Mouse (Mus musculus): Measurements from ENCODE around the gene Slc39a9. TPM values are rescaled to one million over a fixed set of nuclear protein-coding genes. Genes with fewer than 3 reads are reported as not detected.

The Slc39a9 gene
- polyA plus RNA-seq, 1 experiment from 2014 or later = 26.6 TPM

DNA sequence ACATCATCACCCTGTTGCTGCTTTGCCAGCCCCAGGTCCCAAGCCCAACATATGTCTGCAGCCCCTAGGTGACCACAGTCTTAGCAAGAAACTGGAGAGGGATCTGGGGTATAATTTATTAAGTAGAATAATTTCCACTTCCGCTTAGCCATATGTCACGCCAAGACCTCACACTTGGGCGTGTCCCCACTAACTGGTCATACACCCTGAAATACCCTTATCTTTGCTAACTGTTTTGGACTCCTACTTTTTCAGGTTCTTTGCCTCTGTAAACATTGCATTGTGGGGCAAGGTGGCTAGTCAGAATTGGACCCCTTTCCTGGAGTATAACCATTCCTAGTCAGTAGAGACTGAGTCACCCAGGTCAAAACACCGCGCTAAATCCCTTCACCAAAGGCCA, 41.3 kb upstream of the Slc39a9 start:
- H3K36me3 ChIP-seq (replicated peaks; ENCODE audit: control insufficient read depth, insufficient read depth, low read depth, low read length) = no peaks in the 10 kb centered on the region
- H3K9ac ChIP-seq (replicated peaks; ENCODE audit: low read length) = no peak overlapping the region
- no peaks in the 10 kb centered on the region for H3K4me1 ChIP-seq (ENCODE audit: control insufficient read depth, insufficient read depth, low read length)
- 92% methylated on average over 5 of the region's 5 CpGs for WGBS
- no peak overlapping the region for H3K4me2 ChIP-seq (ENCODE audit: low read depth, low read length)
- no peaks in the 10 kb centered on the region for H3K9me3 ChIP-seq (replicated peaks; ENCODE audit: control insufficient read depth, low read length)
- H3K27me3 ChIP-seq (ENCODE audit: control insufficient read depth, insufficient read depth, low read length) = no peaks in the 10 kb centered on the region
- DNase-seq (ENCODE audit: low spot score) (no peak), ATAC-seq (replicated peaks; ENCODE audit: insufficient number of reproducible peaks, low FRiP score, low TSS enrichment, low read depth) (no peak)
- no peak overlapping the region for H3K4me3 ChIP-seq (ENCODE audit: low read depth, low read length)
- H3K27ac ChIP-seq (replicated peaks; ENCODE audit: low read depth, low read length) = no peak overlapping the region

- no peak for DNase-seq (ENCODE audit: low spot score)
- WGBS = 58% methylated on average over 4 of the region's 4 CpGs
Observed at GRCm38 (mm10) chr12:80603566-80603965, 40.1 kb upstream of the Slc39a9 start.

GRCm38 (mm10) chr12:80604218-80604617, 39.5 kb upstream of the Slc39a9 start:
- Histone ChIP-seq H3K36me3 (replicated peaks; ENCODE audit: control insufficient read depth, insufficient read depth, low read depth, low read length) (no peaks in the 10 kb centered on the region), H3K9ac (replicated peaks; ENCODE audit: low read length) (no peak overlapping the region), H3K4me2 (ENCODE audit: low read depth, low read length) (no peak overlapping the region), H3K9me3 (replicated peaks; ENCODE audit: control insufficient read depth, low read length) (no peaks in the 10 kb centered on the region), H3K4me1 (ENCODE audit: control insufficient read depth, insufficient read depth, low read length) (no peaks in the 10 kb centered on the region), H3K27me3 (ENCODE audit: control insufficient read depth, insufficient read depth, low read length) (no peaks in the 10 kb centered on the region), H3K27ac (replicated peaks; ENCODE audit: low read depth, low read length) (no peak overlapping the region), H3K4me3 (ENCODE audit: low read depth, low read length) (no peak overlapping the region)
- DNase-seq (ENCODE audit: low spot score) = no peak
- ATAC-seq (replicated peaks; ENCODE audit: insufficient number of reproducible peaks, low FRiP score, low TSS enrichment, low read depth) = no peak
- WGBS = 89% methylated on average over 2 of the region's 2 CpGs

More at GRCm38 (mm10) chr12:80603566-80603965, 40.1 kb upstream of the Slc39a9 start:
- no peak for ATAC-seq (replicated peaks; ENCODE audit: insufficient number of reproducible peaks, low FRiP score, low TSS enrichment, low read depth)
- H3K27ac ChIP-seq (replicated peaks; ENCODE audit: low read depth, low read length) = no peak overlapping the region
- H3K4me1 ChIP-seq (ENCODE audit: control insufficient read depth, insufficient read depth, low read length) = no peaks in the 10 kb centered on the region
- no peaks in the 10 kb centered on the region for H3K9me3 ChIP-seq (replicated peaks; ENCODE audit: control insufficient read depth, low read length)
- no peaks in the 10 kb centered on the region for H3K36me3 ChIP-seq (replicated peaks; ENCODE audit: control insufficient read depth, insufficient read depth, low read depth, low read length)
- H3K4me3 ChIP-seq (ENCODE audit: low read depth, low read length) = no peak overlapping the region
- no peaks in the 10 kb centered on the region for H3K27me3 ChIP-seq (ENCODE audit: control insufficient read depth, insufficient read depth, low read length)
- H3K9ac ChIP-seq (replicated peaks; ENCODE audit: low read length) = no peak overlapping the region
- H3K4me2 ChIP-seq (ENCODE audit: low read depth, low read length) = no peak overlapping the region

GRCm38 (mm10) chr12:80608576-80608975, 35.1 kb upstream of the Slc39a9 start:
- Histone ChIP-seq H3K9ac (replicated peaks; ENCODE audit: low read length) (no peak overlapping the region), H3K4me1 (ENCODE audit: control insufficient read depth, insufficient read depth, low read length) (no peaks in the 10 kb centered on the region), H3K4me2 (ENCODE audit: low read depth, low read length) (no peak overlapping the region), H3K27ac (replicated peaks; ENCODE audit: low read depth, low read length) (no peak overlapping the region), H3K9me3 (replicated peaks; ENCODE audit: control insufficient read depth, low read length) (no peaks in the 10 kb centered on the region), H3K4me3 (ENCODE audit: low read depth, low read length) (no peak overlapping the region), H3K27me3 (ENCODE audit: control insufficient read depth, insufficient read depth, low read length) (no peaks in the 10 kb centered on the region), H3K36me3 (replicated peaks; ENCODE audit: control insufficient read depth, insufficient read depth, low read depth, low read length) (no peaks in the 10 kb centered on the region)
- DNase-seq (ENCODE audit: low spot score) (no peak), ATAC-seq (replicated peaks; ENCODE audit: insufficient number of reproducible peaks, low FRiP score, low TSS enrichment, low read depth) (no peak)
- 81% methylated on average over 1 of the region's 1 CpGs for WGBS

GRCm38 (mm10) chr12:80609928-80610327, 33.8 kb upstream of the Slc39a9 start:
- H3K36me3 ChIP-seq (replicated peaks; ENCODE audit: control insufficient read depth, insufficient read depth, low read depth, low read length) = no peaks in the 10 kb centered on the region
- H3K27me3 ChIP-seq (ENCODE audit: control insufficient read depth, insufficient read depth, low read length) = no peaks in the 10 kb centered on the region
- H3K4me3 ChIP-seq (ENCODE audit: low read depth, low read length) = no peak overlapping the region
- no peak overlapping the region for H3K4me2 ChIP-seq (ENCODE audit: low read depth, low read length)
- no peak overlapping the region for H3K27ac ChIP-seq (replicated peaks; ENCODE audit: low read depth, low read length)
- no peaks in the 10 kb centered on the region for H3K9me3 ChIP-seq (replicated peaks; ENCODE audit: control insufficient read depth, low read length)
- DNase-seq (ENCODE audit: low spot score) = no peak
- WGBS = 82% methylated on average over 3 of the region's 3 CpGs
- no peak overlapping the region for H3K9ac ChIP-seq (replicated peaks; ENCODE audit: low read length)
- H3K4me1 ChIP-seq (ENCODE audit: control insufficient read depth, insufficient read depth, low read length) = no peaks in the 10 kb centered on the region
- no peak for ATAC-seq (replicated peaks; ENCODE audit: insufficient number of reproducible peaks, low FRiP score, low TSS enrichment, low read depth)

- H3K27me3 ChIP-seq (ENCODE audit: control insufficient read depth, insufficient read depth, low read length) = no peaks in the 10 kb centered on the region
- no peak overlapping the region for H3K4me3 ChIP-seq (ENCODE audit: low read depth, low read length)
- H3K27ac ChIP-seq (replicated peaks; ENCODE audit: low read depth, low read length) = no peak overlapping the region
- 62% methylated on average over 9 of the region's 9 CpGs for WGBS
- no peaks in the 10 kb centered on the region for H3K36me3 ChIP-seq (replicated peaks; ENCODE audit: control insufficient read depth, insufficient read depth, low read depth, low read length)
- H3K9ac ChIP-seq (replicated peaks; ENCODE audit: low read length) = no peak overlapping the region
- H3K4me1 ChIP-seq (ENCODE audit: control insufficient read depth, insufficient read depth, low read length) = no peaks in the 10 kb centered on the region
- H3K9me3 ChIP-seq (replicated peaks; ENCODE audit: control insufficient read depth, low read length) = no peaks in the 10 kb centered on the region
- ATAC-seq (replicated peaks; ENCODE audit: insufficient number of reproducible peaks, low FRiP score, low TSS enrichment, low read depth) = no peak
- H3K4me2 ChIP-seq (ENCODE audit: low read depth, low read length) = no peak overlapping the region
- DNase-seq (ENCODE audit: low spot score) = no peak
Observed at GRCm38 (mm10) chr12:80612113-80612791, 31.4 kb upstream of the Slc39a9 start.

DNA sequence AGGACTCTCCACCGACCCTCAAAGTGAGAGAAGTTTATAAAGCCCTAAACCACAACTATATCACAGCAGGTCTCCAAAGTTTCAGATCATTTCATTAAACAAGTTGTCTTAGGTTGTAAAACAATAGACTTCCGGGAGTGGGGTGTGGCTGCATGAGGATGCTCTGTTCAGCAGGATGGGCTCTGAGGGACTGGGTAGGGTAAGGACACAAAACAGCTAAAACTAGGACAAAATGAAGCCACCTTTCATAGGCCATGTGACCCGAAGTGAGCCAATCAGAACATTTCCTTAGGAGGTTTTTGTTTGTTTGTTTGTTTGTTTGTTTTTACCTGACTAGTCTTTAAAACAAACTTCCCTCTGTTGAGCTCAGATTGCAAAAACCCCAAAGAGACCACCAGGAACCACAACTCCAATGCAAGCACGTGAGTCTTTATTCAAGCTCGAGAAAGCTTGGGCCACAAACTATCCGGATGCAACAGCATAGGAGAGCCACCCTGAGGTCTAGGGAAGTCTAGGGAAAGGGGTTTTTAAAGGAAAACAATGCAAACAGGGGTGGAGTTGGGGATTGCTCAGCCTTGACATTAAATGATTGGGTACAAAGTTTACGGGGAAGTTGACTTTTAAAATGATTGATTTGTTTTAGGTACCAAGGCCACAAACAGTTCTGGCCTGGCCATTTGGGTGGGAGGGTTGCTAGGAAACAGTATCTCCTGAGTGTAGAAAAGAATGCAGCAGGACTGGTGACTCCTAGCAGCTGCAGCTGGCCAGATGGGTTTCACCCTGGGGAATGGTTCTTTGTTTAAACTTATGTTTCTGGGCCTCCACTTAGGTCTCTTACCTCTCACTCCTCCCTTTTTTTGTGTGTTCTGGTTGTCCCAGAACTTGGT, 28.1 kb upstream of the Slc39a9 start:
- Histone ChIP-seq H3K27me3 (ENCODE audit: control insufficient read depth, insufficient read depth, low read length) (no peaks in the 10 kb centered on the region), H3K9ac (replicated peaks; ENCODE audit: low read length) (no peak overlapping the region), H3K36me3 (replicated peaks; ENCODE audit: control insufficient read depth, insufficient read depth, low read depth, low read length) (no peaks in the 10 kb centered on the region), H3K4me3 (ENCODE audit: low read depth, low read length) (no peak overlapping the region), H3K4me1 (ENCODE audit: control insufficient read depth, insufficient read depth, low read length) (no peaks in the 10 kb centered on the region), H3K27ac (replicated peaks; ENCODE audit: low read depth, low read length) (no peak overlapping the region), H3K9me3 (replicated peaks; ENCODE audit: control insufficient read depth, low read length) (no peaks in the 10 kb centered on the region), H3K4me2 (ENCODE audit: low read depth, low read length) (no peak overlapping the region)
- ATAC-seq (replicated peaks; ENCODE audit: insufficient number of reproducible peaks, low FRiP score, low TSS enrichment, low read depth) = no peak
- no peak for DNase-seq (ENCODE audit: low spot score)
- WGBS = 66% methylated on average over 7 of the region's 7 CpGs

DNA sequence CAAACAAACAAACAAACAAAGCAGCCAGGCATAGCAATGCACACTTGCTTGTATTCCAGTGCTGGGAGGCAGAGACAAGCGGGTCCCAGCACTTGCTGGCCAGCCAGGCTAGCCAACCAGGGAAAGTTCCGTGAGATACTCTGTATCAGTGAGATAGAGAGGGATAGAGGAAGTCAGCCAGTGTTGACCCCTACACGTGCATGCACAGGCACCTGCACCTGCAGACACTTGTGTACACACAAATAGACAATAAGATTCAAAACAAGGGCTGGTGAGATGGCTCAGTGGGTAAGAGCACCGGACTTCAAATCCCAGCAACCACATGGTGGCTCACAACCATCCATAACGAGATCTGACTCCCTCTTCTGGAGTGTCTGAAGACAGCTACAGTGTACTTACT, 23.2 kb upstream of the Slc39a9 start:
- no peaks in the 10 kb centered on the region for H3K36me3 ChIP-seq (replicated peaks; ENCODE audit: control insufficient read depth, insufficient read depth, low read depth, low read length)
- no peak overlapping the region for H3K9ac ChIP-seq (replicated peaks; ENCODE audit: low read length)
- no peaks in the 10 kb centered on the region for H3K4me1 ChIP-seq (ENCODE audit: control insufficient read depth, insufficient read depth, low read length)
- no peaks in the 10 kb centered on the region for H3K9me3 ChIP-seq (replicated peaks; ENCODE audit: control insufficient read depth, low read length)
- no peak overlapping the region for H3K4me3 ChIP-seq (ENCODE audit: low read depth, low read length)
- 75% methylated on average over 5 of the region's 5 CpGs for WGBS
- DNase-seq (ENCODE audit: low spot score) (no peak), ATAC-seq (replicated peaks; ENCODE audit: insufficient number of reproducible peaks, low FRiP score, low TSS enrichment, low read depth) (no peak)
- H3K4me2 ChIP-seq (ENCODE audit: low read depth, low read length) = no peak overlapping the region
- no peaks in the 10 kb centered on the region for H3K27me3 ChIP-seq (ENCODE audit: control insufficient read depth, insufficient read depth, low read length)
- H3K27ac ChIP-seq (replicated peaks; ENCODE audit: low read depth, low read length) = no peak overlapping the region
